Mouse (Mus musculus): Measurements from ENCODE around the gene Arl10. TPM values are rescaled to one million over a fixed set of nuclear protein-coding genes. Genes with fewer than 3 reads are reported as not detected.

The Arl10 gene
- total and polyA plus RNA-seq, 2 experiments from 2014 or later: 69.5 to 163 TPM

- DNase-seq (no peak), ATAC-seq (no peak)
- H3K27ac ChIP-seq (ENCODE audit: low read depth, low read length): no peak overlapping the region
- H3K4me2 ChIP-seq (ENCODE audit: low read depth): no peak overlapping the region
- 44% methylated on average over 5 of the region's 5 CpGs for WGBS
- H3K27me3 ChIP-seq (ENCODE audit: insufficient read depth, low read length): no peaks in the 10 kb centered on the region
- H3K36me3 ChIP-seq (ENCODE audit: insufficient read depth): no peaks in the 10 kb centered on the region
- peaks cover 8% of the 10 kb centered on the region for H3K4me1 ChIP-seq (ENCODE audit: insufficient read depth)
- H3K9me3 ChIP-seq (ENCODE audit: low read length): no peaks in the 10 kb centered on the region
- no peak for TF ChIP-seq CTCF (IDR thresholded peaks at IDR 0.05; ENCODE audit: low read depth)
- no peak overlapping the region for H3K9ac ChIP-seq
- no peak overlapping the region for H3K4me3 ChIP-seq (ENCODE audit: low read depth, low read length)
Observed at GRCm38 (mm10) chr13:54568380-54568779, 6.4 kb upstream of the Arl10 start.

- 41% methylated on average over 1 of the region's 1 CpGs for WGBS
- DNase-seq: no peak
- ATAC-seq: no peak
- H3K9me3 ChIP-seq (ENCODE audit: low read length): no peaks in the 10 kb centered on the region
- peaks cover 2% of the 10 kb centered on the region for H3K4me1 ChIP-seq (ENCODE audit: insufficient read depth)
- H3K36me3 ChIP-seq (ENCODE audit: insufficient read depth): no peaks in the 10 kb centered on the region
- H3K4me2 ChIP-seq (ENCODE audit: low read depth): no peak overlapping the region
- no peak overlapping the region for H3K9ac ChIP-seq
- TF ChIP-seq CTCF (IDR thresholded peaks at IDR 0.05; ENCODE audit: low read depth): no peak
- H3K27ac ChIP-seq (ENCODE audit: low read depth, low read length): no peak overlapping the region
- no peak overlapping the region for H3K4me3 ChIP-seq (ENCODE audit: low read depth, low read length)
- H3K27me3 ChIP-seq (ENCODE audit: insufficient read depth, low read length): no peaks in the 10 kb centered on the region
Observed at GRCm38 (mm10) chr13:54569282-54569681, 5.5 kb upstream of the Arl10 start.

GRCm38 (mm10) chr13:54570736-54571135 is 4.1 kb upstream of the Arl10 start:
- WGBS: 75% methylated on average over 4 of the region's 4 CpGs
- Histone ChIP-seq H3K27me3 (ENCODE audit: insufficient read depth, low read length) (no peaks in the 10 kb centered on the region), H3K4me2 (ENCODE audit: low read depth) (no peak overlapping the region), H3K9ac (no peak overlapping the region), H3K9me3 (ENCODE audit: low read length) (no peaks in the 10 kb centered on the region), H3K36me3 (ENCODE audit: insufficient read depth) (no peaks in the 10 kb centered on the region), H3K4me3 (ENCODE audit: low read depth, low read length) (no peak overlapping the region), H3K27ac (ENCODE audit: low read depth, low read length) (no peak overlapping the region), H3K4me1 (ENCODE audit: insufficient read depth) (peaks cover 6% of the 10 kb centered on the region; the same call in 1 of the 2 replicates)
- TF ChIP-seq CTCF (IDR thresholded peaks at IDR 0.05; ENCODE audit: low read depth): no peak
- ATAC-seq (no peak), DNase-seq (no peak)

GRCm38 (mm10) chr13:54571637-54572036 is 3.2 kb upstream of the Arl10 start:
- H3K36me3 ChIP-seq (ENCODE audit: insufficient read depth): no peaks in the 10 kb centered on the region
- H3K4me3 ChIP-seq (ENCODE audit: low read depth, low read length): no peak overlapping the region
- no peak overlapping the region for H3K4me2 ChIP-seq (ENCODE audit: low read depth)
- DNase-seq (peak; percentile 39), ATAC-seq (no peak)
- no peaks in the 10 kb centered on the region for H3K27me3 ChIP-seq (ENCODE audit: insufficient read depth, low read length)
- WGBS: 18% methylated on average over 2 of the region's 2 CpGs
- no peaks in the 10 kb centered on the region for H3K9me3 ChIP-seq (ENCODE audit: low read length)
- TF ChIP-seq CTCF (IDR thresholded peaks at IDR 0.05; ENCODE audit: low read depth): no peak
- H3K9ac ChIP-seq: no peak overlapping the region
- no peak overlapping the region for H3K27ac ChIP-seq (ENCODE audit: low read depth, low read length)
- H3K4me1 ChIP-seq (ENCODE audit: insufficient read depth): peaks cover 11% of the 10 kb centered on the region; the same call in 1 of the 2 replicates

DNA sequence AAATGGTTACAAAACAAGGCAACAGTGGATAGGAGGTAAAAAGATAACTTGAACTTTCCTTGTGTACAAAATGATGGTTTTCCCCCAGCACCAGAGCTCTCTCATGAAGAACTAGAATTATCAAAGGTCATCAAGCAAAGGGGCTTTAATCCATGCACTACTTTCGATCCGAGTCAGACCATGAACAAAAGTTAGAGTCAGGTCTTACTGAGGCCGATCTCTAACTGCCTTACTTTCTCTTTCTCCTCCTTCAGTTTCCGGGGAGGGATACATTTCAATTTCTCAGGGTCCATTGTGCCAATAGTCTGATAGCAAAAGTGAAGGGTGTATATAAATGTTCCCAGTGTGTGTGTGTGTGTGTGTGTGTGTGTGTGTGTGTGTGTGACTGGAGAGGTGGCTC is 2.2 kb upstream of the Arl10 start:
- H3K4me1 ChIP-seq (ENCODE audit: insufficient read depth): peaks cover 11% of the 10 kb centered on the region; the same call in 1 of the 2 replicates
- 78% methylated on average over 4 of the region's 4 CpGs for WGBS
- no peaks in the 10 kb centered on the region for H3K9me3 ChIP-seq (ENCODE audit: low read length)
- no peak overlapping the region for H3K27ac ChIP-seq (ENCODE audit: low read depth, low read length)
- H3K4me3 ChIP-seq (ENCODE audit: low read depth, low read length): no peak overlapping the region
- no peak for TF ChIP-seq CTCF (IDR thresholded peaks at IDR 0.05; ENCODE audit: low read depth)
- no peaks in the 10 kb centered on the region for H3K27me3 ChIP-seq (ENCODE audit: insufficient read depth, low read length)
- no peak for DNase-seq
- H3K4me2 ChIP-seq (ENCODE audit: low read depth): no peak overlapping the region
- ATAC-seq: no peak
- H3K9ac ChIP-seq: no peak overlapping the region
- H3K36me3 ChIP-seq (ENCODE audit: insufficient read depth): no peaks in the 10 kb centered on the region

DNA sequence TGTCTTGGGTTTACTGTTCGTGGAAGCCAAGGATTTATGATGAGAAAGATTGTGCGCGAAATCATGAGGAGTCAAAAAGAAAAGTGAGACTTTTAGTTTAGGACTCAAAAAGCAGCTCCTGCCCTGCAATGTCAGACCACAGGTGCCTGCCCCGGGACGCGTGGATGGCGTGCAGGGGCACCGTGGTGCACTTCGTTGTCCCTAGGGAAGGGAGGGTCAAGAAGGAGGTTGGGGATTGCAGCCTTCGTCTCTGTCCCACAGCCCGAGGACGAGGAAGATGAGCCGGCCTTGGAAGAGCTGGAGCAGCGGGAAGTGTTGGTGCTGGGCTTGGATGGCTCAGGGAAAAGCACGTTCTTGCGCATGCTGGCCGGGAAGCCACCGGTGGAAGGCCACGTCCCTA is 674 bp downstream of the Arl10 start:
- Histone ChIP-seq H3K4me1 (ENCODE audit: insufficient read depth) (peaks cover 11% of the 10 kb centered on the region; the same call in 1 of the 2 replicates), H3K4me2 (ENCODE audit: low read depth) (peak overlapping the region; percentile 88), H3K27me3 (ENCODE audit: insufficient read depth, low read length) (no peaks in the 10 kb centered on the region), H3K9me3 (ENCODE audit: low read length) (no peaks in the 10 kb centered on the region), H3K36me3 (ENCODE audit: insufficient read depth) (peaks cover 16% of the 10 kb centered on the region), H3K9ac (peak overlapping the region; percentile 87), H3K27ac (ENCODE audit: low read depth, low read length) (peak overlapping the region; percentile 81), H3K4me3 (ENCODE audit: low read depth, low read length) (peak overlapping the region; percentile 99)
- WGBS: 2% methylated on average over 19 of the region's 19 CpGs
- ATAC-seq (peak; percentile 8), DNase-seq (no peak)
- no peak for TF ChIP-seq CTCF (IDR thresholded peaks at IDR 0.05; ENCODE audit: low read depth)

DNA sequence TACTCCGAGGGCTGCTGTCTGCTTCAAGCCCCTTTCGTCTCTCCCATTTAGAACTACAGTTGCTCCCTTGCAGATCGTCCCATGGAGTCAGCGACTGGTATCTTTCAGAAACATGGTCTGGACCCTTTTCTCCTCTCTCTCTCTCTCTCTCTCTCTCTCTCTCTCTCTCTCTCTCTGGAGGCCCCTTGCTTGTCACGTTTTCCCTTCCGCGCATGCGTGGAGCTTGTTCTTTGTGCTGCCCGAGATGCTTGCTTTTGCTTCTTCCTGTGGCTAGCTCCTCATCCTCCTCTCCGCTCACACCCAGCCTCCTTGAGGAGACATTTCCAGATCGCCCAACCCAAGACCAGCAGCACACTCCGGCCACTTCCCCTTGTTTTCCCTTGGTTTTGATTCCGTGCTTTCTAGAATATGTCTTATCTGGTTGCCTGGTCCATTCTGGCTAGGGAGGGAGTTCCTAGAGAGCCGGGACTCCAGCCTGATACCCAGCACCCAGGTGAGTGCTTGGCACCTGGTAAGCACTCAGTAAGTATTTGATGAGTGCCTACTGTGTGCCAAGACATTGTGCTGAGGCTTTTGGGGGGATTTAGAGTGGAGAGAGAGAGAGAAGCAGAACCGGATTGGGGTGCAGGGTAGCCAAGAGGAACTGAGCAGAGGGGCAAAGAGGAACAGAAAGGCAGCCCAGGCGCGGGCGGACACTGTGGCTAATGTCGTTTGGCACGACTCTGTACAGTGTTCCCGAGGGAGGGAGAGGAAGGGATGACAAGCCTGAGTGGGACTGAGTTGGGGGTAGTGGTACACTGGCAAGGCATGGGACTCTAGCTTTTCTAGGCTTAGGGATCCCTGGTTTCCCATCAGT is 3.1 kb downstream of the Arl10 start:
- 83% methylated on average over 21 of the region's 21 CpGs for whole genome bisulfite sequencing
- no peak for TF ChIP-seq CTCF (IDR thresholded peaks at IDR 0.05; ENCODE audit: low read depth)
- no peak overlapping the region for H3K4me2 ChIP-seq (ENCODE audit: low read depth)
- peaks cover 11% of the 10 kb centered on the region; the same call in 1 of the 2 replicates for H3K4me1 ChIP-seq (ENCODE audit: insufficient read depth)
- no peak overlapping the region for H3K27ac ChIP-seq (ENCODE audit: low read depth, low read length)
- no peak for ATAC-seq
- no peaks in the 10 kb centered on the region for H3K9me3 ChIP-seq (ENCODE audit: low read length)
- DNase-seq: no peak
- H3K4me3 ChIP-seq (ENCODE audit: low read depth, low read length): no peak overlapping the region
- no peaks in the 10 kb centered on the region for H3K27me3 ChIP-seq (ENCODE audit: insufficient read depth, low read length)
- no peak overlapping the region for H3K9ac ChIP-seq
- peaks cover 36% of the 10 kb centered on the region for H3K36me3 ChIP-seq (ENCODE audit: insufficient read depth)

All from forebrain, postnatal 0 days (tissue).